Mouse (Mus musculus) bone marrow, adult 2 months (tissue): ENCODE measurements around the gene Cpxm1.

Source experiments
- CTCF ChIP-seq: fragments of 200-500 bp; IDR thresholded peaks from 2 replicates; pipeline ENCODE4 v1.5.1; 2011; ENCODE audit warnings: low read length, control low read depth; ENCODE audit not compliant: control insufficient read depth, insufficient read depth
- POLR2A ChIP-seq: fragments of 200-500 bp; IDR thresholded peaks from 2 replicates; pipeline ENCODE4 v1.6.1; 2011; ENCODE audit warnings: low read depth, mild to moderate bottlenecking, control low read depth, low read length, borderline replicate concordance; ENCODE audit not compliant: control insufficient read depth

DNA sequence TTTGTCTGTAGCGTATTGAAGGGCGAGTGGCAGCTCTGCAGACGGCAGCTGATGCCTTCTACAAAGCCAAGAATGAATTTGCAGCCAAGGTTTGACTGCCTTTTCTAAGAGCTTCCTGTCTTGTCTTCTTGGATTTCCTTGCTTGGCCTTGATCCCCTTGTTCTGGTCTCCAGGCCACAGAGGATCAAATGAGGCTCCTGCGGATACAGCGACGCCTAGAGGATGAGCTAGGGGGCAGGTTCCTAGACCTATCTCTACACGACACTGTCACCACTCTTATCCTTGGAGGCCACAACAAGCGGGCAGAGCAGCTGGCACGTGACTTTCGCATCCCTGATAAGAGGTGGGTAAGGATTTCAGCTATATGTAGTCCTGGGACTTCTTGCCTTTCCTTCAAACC lies 44.8 kb upstream of the Cpxm1 start:
- peak; percentile 28; the same call in 1 of the 2 replicates for TF ChIP-seq CTCF
- no peak for TF ChIP-seq POLR2A
